Mouse (Mus musculus) spleen, postnatal 36 days (tissue): ENCODE results near the gene Stra6.

ENCODE experiments used
- DNase-seq, 2 experiments: peaks; one replicate each; pipeline ENCODE4 v3.0.0; 2022; ENCODE audit warnings: low spot score in 2 of 2, mixed read lengths in 1 of 2

Gene Stra6

DNA sequence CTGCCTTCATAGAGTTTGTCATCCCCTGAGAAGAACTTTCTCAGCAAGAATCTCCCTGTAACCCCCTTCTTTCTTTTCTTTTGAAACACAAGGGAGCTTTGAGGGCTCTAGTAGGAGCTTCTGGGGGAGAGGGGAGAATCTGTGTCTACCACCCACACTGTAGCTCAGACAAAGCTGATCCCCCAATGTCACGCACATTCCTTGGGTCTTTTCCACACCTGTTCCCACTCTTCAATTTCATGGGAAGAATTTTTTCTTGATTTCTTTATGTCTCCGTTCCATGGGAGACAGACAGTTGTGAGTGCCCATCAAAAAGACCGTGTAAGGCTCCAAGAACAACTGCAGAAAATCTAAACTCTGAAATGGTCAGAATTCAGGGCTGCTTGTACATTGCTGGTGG is 105.3 kb downstream of the Stra6 start:
- DNase-seq: no peak

- DNase-seq: no peak
These were observed 105.8 kb downstream of the Stra6 start for GRCm38 (mm10) chr9:58169426-58169825.

DNA sequence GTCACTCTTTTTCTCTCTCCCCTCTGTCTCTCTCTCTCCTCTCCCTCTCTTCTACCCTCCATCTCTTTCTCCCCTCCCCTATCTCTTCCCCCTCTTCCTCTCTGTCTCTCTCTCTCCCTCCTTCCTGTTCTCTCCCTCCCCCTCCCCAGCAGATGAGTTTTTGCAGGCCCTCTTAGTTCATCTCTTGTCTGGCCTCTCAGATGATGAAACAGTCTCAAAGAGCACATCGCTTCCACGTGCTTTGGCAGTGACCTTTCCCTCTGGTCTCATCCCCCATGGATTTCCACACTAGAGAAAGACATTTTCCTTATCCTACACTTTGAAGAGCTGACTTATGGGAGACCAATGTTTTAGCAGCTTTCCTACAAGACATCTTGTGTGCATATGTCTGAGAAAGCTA is 109.3 kb downstream of the Stra6 start:
- no peak for DNase-seq

DNA sequence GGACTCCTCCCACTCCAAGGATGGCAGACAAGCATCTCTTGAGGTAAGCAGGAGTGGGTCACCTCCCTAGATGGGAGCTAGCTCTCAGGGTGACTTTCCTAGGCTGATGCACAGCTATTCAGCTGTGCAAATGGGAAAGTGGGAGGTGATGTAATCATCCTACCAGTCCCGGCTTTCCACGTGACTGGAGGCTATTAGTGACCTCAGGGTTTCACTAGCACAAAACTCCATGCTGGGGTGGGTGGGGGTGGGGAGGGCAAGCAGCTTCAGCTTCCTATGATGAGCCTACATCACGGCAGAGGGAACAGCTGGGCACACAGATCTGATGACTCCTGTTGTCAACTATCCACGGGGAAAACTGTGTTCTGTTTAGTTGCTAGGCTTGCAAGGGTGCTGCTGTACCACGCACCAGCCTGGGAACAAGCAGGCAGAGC is 111.2 kb downstream of the Stra6 start:
- no peak for DNase-seq

DNA sequence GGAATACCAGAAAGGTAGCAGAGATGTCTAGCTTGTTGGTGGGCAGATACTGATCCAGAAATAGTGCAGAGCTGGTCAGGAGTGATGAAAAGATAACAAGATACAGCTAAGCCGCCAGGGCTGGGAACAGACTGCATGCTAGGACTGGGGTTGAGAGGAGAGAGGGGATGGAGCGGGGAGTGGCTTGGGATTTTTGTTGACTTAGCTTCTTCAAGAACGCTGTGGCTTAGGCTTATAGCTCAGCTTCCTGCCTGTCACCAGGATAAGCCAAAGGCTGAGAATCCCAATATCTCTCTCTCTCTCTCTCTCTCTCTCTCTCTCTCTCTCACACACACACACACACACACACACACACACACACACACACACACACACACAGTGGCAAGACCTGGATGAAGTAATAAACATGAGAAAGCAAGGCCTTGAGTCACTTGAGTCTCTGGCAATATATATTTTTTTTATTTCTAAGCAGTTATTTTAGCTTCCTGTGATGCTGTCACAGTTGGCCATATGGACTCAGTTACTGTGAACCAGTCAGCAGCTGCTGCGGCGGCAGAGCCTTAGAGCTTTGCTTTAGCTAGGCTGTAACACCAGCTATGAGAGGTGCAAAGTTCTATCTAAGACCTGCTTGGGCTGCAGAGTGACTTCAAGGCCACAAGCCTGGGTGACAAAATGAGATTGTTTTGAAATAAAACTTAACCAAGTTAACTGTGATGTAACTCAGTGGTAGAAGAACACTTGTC is 112.3 kb downstream of the Stra6 start:
- DNase-seq: no peak

- DNase-seq: no peak
These were observed 113.6 kb downstream of the Stra6 start for GRCm38 (mm10) chr9:58177165-58177564.

DNA sequence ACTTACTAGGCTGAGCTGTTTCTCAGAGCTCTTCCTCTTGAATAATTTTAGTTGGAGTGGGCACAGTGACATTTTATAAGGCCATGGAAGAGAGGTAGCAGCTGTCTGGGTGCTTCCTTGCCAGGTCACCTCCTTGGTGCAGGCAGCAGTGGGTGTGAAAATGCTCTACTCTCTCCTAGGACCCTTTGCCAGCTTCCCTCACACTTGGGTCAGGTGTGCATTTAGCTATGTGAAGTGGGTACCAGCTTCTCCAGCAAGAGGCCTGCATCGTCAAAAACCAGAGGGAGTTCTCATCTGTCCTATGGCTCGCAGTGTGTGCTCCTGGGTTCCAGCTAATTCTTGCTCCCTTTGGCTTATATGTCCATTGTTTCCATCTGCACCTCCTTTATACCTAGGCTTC is 115.8 kb downstream of the Stra6 start:
- no peak for DNase-seq

DNA sequence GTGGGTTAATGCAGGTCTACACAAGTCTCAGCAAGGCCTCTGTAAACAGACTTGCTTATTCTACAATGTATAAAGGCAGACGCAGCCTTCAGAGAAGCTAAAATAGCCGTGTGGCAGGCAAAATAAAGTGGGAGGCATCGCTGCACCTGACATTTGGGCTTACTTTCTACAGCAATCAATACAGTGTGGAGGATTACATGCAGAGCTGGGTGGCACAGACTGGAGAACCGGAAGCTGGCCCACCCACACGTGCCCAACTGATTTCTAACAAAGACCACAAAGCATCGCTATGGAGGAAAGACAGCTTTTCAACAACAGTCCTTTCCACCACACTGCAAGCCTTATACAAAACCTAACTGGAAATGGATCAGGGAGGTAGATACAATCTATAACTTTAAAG is 120.9 kb downstream of the Stra6 start:
- no peak for DNase-seq

DNA sequence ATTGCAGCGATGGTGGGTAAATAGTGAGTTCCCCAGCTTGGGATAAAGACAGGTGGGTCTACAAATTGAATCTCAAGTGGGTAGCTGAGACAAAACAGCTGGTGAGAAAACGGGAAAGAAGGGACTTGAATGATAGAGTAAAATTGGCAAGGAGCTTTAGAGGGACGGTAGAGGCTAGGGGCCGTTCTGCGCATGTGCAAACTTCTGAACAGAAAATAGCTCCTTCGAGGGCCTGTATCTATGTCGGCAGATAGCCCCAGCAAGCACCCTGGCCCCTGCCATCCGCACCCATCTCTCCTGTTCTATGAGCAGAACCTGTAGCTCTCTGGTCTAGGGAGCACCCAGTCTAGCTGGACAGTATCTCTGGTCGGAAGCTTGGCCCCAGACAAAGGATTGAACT is 130.6 kb downstream of the Stra6 start:
- DNase-seq: no peak

GRCm38 (mm10) chr9:58195671-58196070 is 132.1 kb downstream of the Stra6 start:
- no peak for DNase-seq

- no peak for DNase-seq
These were observed 132.6 kb downstream of the Stra6 start for GRCm38 (mm10) chr9:58196141-58196540.

- DNase-seq: no peak
These were observed 133.3 kb downstream of the Stra6 start for GRCm38 (mm10) chr9:58196610-58197567.

DNA sequence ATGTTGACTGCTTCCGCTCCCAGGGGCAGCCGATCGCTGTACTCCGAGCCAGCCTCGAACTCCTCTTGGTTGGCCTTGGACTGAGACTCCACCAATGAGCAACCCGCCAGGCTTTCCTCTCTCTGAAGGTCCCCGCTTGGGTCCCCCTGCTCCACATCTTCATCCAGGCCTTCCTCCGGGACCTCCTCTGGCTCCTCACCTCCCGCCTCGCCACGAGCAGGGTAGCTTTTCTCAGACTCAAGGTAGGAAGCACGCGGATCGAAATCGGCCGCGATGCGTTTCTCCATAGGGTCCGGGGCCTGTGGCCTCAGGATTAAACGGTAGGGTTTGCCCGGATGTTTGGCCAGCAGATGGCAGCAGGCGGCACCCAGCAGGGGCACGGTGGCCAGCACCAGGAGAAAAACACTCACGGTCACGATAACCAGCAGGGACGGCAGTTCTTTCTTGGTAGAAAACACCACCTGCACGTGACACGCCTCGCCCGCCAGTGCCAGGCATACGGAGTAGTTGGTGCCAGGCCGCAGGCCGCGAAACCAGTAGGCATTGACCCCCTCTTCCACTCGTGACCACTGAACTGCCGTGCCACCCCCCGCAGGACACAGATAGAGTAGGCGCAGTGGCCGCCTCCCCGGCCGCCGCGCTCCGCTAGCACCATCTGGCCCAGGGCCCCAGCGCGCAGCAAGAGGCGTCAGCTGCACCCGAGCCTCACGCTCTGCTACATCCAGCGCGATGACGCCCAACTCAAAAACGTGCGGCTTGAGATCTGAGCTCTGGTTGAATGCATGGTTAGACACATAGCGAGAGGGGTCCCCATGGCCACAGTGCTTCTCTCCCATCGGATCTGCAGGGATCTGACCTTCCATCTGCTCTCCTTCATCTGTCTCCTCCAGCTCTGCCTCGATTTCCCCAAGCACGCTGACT is 134.5 kb downstream of the Stra6 start:
- peak; percentile 55 to 56 for DNase-seq

DNA sequence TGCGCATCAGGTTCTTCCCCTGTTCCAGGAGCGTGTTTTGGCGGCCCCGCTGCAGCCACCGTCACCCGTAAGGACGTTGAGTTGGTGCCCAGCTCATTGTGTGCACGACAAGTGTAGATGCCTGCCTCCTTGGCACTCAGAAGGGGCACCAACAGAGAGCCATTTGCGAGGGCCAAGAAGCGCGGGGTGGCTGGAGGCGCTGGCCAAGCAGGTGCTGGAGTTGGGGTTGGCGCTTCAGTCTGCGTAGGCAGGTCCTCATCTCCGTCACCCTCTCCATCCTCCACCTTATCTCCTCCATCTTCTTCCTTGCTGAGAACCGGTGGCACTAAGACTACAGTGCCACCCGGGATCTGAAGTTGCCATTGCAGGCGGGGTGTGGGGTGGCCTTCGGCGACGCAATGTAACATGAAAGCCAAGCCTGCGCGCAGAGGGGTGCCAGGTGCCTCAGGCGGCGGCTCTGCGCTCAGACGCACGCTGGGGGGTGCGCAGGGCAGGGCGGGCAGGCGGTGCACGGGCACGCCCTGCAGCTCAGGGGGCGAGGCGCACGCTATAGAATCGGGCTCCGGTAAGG is 135.3 kb downstream of the Stra6 start:
- DNase-seq: peak in 1 of 2 experiments; percentile 39

DNA sequence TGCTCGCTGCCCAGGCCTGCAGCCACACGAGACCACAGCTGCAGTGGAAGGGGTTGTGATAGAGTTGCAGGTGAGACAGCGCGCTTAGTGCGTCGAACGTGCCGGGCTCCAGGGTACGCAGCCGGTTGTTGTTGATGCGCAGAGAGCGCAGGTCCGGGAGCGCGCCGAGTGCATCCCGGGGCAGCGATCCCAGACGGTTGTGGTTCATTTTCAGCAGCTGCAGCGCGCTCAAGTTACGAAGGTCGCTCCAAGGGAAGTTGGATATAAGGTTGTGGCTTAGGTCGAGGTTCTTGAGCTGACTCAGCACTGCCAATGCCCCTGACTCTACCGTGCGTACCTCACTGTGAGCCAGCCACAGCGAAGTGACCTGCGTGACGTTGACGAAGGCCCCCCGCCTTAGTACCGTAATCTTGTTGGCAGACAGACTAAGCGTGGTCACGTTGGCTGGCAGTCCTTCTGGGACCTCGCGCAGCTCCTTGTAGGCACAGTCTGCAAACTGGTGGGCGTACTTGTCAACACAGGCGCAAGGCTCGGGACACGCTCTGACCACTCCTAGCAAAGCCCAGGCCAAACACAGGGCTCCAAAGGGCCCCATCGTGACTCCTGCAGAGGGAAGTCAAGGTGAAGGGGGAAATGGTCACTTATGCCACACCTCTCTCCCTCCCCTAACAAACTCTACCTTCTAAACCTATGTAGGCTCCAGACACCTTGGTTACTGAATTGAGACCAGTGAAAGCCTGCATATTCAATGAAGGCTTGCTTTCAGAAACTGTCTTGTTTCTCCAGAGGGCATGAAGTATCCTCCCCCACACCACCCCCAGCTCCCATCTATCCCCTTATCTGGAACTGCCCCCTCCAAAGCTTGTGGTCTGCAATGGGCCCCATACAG is 136.0 kb downstream of the Stra6 start:
- DNase-seq: no peak

DNA sequence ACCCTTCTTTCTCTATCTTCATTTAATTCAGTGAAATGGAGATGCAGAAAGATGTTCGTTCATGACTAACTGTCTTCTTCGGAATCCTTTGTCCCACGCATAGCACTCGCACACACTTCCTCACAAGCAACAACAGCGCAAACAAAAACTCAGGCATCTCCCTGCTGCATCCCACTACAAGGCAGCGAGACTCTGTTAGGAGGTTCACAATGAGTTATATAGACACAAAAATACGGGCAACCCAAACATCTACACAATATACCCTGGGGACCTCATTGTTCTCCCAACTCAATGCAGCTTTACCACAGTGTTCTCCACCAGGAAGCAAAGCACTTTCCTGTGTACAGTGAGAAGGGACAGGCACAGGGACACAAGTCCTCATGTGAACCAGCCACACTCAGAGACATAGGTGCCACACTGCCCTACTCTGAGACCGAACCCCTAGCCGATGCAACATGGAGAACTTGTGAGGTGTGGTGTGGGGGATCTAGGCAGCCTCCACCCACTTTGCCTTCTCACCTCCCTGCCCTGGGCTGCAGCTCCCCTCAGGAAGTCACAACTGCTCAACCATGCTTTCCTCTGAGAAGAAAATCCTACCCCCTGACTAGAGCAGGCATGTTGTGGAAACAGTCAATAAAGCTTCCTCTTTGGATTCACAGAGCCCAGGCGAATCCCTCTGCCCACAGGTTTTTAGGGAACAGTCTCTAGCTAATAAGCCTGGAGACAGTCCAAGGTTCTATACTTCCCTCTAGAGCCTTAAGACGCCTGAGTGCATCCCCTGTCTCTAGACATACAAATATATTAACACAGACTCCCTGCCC is 136.9 kb downstream of the Stra6 start:
- DNase-seq: no peak

- no peak for DNase-seq
These were observed 137.7 kb downstream of the Stra6 start for GRCm38 (mm10) chr9:58201091-58201842.

- DNase-seq: no peak
These were observed 138.4 kb downstream of the Stra6 start for GRCm38 (mm10) chr9:58201861-58202549.
